Mouse (Mus musculus): ENCODE results near the gene Fkbp3.

- TF ChIP-seq CTCF (conservative IDR thresholded peaks at IDR 0.05; ENCODE audit: low read length) (no peak), NANOG (IDR thresholded peaks at IDR 0.05; ENCODE audit: borderline replicate concordance, low read length) (no peak)
Measured at GRCm38 (mm10) chr12:65111503-65111902, 37.7 kb upstream of the Fkbp3 start.

All from E14TG2a.4 (cell line).